Mouse (Mus musculus): ENCODE results near the gene Olfr1262.

The Olfr1262 gene

DNA sequence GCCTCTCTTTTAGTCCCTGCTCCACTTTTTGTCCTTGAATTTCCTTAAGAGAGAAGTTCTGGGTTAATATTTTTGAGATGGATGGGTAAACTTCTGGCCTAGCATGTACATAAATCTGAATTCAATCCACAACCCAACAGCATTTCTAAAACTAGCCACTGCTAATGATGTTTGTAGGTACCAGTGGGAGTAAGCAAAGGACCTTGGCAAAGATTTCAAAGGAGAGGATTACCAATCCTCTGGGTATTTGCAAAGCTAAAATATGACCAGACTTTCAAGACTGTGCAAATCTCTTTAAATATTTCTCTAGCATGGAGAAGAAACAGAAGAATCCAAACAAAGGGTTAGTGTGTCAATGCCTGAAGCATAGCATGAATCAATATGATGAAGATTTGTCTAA lies at the start of gene Olfr1262:
Gene Olfr1262 (plus strand): TSS at position 301 of the 400 bp plus-strand sequence.
- no peak for DNase-seq (ENCODE audit: low read depth)

DNA sequence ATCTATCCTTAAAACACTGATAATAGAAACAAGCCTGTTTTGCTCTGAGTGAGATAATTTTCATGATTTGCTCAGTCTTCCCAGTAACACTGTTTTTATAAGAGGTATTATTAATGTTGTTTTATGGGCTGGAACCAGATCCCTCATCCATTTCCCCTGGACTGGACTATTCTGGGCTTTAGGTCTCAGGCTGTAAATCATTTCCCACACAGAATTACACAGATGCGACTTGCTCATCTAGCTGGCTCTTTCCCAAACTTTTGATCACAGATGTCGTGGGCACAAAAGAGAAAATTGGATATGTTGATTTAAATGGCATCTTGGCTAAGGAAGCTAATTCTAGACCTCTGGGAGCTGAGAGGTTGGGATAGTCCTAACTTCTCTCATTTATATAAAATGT lies 25.8 kb upstream of the Olfr1262 start, which contains the start of gene Olfr1260:
Gene Olfr1260 (plus strand): TSS at position 157 of the 400 bp plus-strand sequence.
- no peak for DNase-seq (ENCODE audit: low read depth)

DNA sequence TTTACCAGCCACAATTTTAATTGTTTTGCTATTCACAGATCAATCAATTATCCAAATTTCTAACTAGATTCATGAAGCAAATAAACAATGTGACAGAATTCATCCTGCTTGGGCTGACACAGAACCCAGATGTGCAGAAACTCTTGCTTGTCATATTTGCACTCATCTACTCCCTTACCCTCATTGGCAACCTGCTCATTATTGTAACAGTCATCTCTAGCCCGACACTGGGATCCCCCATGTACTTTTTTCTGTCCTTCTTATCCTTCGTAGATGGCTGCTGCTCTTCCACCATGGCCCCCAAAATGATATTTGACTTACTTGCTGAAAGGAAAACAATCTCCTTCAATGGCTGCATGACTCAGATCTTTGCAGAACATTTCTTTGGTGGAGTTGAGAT lies 22.2 kb upstream of the Olfr1262 start:
- DNase-seq (ENCODE audit: low read depth): no peak

DNA sequence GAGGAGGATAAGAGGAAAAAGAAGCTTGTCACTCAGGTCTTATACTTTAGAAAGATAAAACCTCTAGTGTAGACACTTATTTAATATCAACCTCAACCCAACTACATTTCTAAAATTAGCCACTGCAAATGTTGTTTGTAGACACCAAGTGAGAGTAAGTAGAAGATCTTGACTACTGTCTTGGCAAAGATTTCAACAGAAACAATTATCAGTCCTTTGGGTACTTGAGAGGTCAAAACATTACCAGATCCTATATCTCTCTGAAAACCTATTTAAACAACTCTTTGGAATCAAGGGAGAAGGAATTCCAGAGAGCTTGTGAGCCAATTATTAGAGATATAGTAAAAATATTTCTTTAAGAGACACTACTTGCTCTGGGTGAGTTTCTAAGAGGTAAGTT lies 9.0 kb upstream of the Olfr1262 start, which contains the start of gene Olfr1261:
Gene Olfr1261 (plus strand): TSS at position 301 of the 400 bp plus-strand sequence.
- DNase-seq (ENCODE audit: low read depth): no peak

DNA sequence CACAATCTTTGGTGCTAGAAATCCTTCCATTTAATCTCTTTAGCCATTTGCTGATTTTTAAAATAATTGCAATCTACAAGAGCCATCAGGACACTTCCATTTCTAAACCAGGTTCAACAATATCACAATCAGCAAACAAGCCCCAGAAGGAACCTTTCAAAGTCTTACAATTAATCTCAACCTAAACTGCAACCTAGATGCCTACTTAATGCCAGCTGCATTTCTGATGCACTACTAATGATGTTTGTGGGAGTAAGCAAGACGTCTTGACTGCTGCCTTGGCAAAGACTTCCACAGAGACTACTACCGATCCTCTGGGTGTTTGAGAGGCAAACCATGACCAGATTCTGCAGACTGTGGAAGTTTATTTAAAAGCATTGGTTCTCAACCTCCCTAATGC lies 11.9 kb downstream of the Olfr1262 start, which contains the start of gene Olfr1263:
Gene Olfr1263 (plus strand): TSS at position 301 of the 400 bp plus-strand sequence.
- no peak for DNase-seq (ENCODE audit: low read depth)

DNA sequence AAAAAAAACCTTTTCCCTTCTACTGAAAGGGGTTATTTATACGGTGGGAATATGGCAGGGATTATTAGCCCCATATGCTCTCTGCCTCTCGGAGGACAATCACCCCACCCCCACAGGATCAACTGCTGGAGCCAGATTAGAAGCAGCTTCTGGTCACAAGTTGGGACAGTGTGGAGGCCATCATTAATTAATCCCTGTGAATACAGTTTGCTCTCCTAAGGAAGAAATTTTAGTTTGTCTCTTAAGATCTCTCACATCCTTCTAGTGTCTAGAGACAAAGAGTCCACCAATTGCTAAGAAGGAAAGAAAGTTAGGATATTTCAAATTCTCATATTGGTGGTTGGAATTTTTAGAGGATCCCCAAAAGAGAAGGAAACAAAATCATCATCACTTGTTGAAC lies 25.5 kb downstream of the Olfr1262 start, which contains the start of gene Olfr1264:
Gene Olfr1264 (minus strand): TSS at position 101 of the 400 bp plus-strand sequence.
- DNase-seq (ENCODE audit: low read depth): no peak

DNA sequence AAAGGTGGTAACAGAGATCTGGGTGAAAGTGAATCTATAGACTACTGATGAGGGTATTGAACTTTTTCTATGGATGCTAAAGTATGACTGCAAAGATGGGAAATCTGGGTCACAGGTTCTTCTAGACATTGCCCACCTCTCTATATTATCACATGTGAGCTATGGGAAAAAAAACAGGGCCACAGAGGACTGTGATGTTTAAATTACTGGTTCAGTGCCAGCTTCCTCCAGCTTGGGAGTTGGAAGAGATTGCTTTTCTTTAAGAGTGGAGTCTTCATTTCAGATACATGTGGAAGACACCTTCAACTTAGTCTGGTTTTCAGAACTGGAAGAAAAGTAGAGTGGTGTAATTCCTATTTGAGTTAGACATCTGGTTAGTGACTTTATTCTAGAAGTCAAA lies 35.1 kb downstream of the Olfr1262 start, which contains the start of gene Olfr1265:
Gene Olfr1265 (plus strand): TSS at position 301 of the 400 bp plus-strand sequence.
- no peak for DNase-seq (ENCODE audit: low read depth)
